Mouse (Mus musculus) small intestine, adult 2 months (tissue): ENCODE measurements around the gene Ndrg3. TPM values are rescaled to one million over a fixed set of nuclear protein-coding genes. Genes with fewer than 3 reads are reported as not detected.
"Not testable (repeated sequence)": the region's sequence is repeated elsewhere in the genome, so short reads cannot be mapped to it uniquely, and the experiment has no call there.

Experiments
- H3K27ac ChIP-seq: fragments of 200-500 bp; 2 replicates; pipeline ENCODE4 v1.5.1; 2012; ENCODE audit warnings: low read depth, low read length, control low read depth, inconsistent platforms; ENCODE audit not compliant: insufficient read depth
- H3K27me3 ChIP-seq: fragments of 200-500 bp; 2 replicates; pipeline ENCODE4 v1.6.1; 2012; ENCODE audit warnings: mild to moderate bottlenecking, moderate library complexity, low read length, inconsistent platforms; ENCODE audit not compliant: control insufficient read depth, insufficient read depth
- H3K36me3 ChIP-seq: fragments of 200-500 bp; 2 replicates; pipeline ENCODE4 v1.6.1; 2012; ENCODE audit warnings: mild to moderate bottlenecking, low read length, control low read depth, inconsistent platforms; ENCODE audit not compliant: control insufficient read depth, insufficient read depth
- H3K4me1 ChIP-seq: fragments of 200-500 bp; 2 replicates; pipeline ENCODE4 v1.6.1; 2012; ENCODE audit warnings: low read length, inconsistent platforms, mixed read lengths; ENCODE audit not compliant: control insufficient read depth, insufficient read depth, insufficient read length
- H3K4me3 ChIP-seq: fragments of 200-500 bp; 2 replicates; pipeline ENCODE4 v1.5.1; 2012; ENCODE audit warnings: low read depth, mild to moderate bottlenecking, control low read depth, inconsistent platforms, low read length, moderate library complexity
- CTCF ChIP-seq: fragments of 200-500 bp; IDR thresholded peaks from 2 replicates; pipeline ENCODE4 v1.5.1; 2012; ENCODE audit warnings: low read depth, mild to moderate bottlenecking, control low read depth, inconsistent platforms, low read length, moderate library complexity, mixed read lengths; ENCODE audit not compliant: insufficient replicate concordance, insufficient read length; ENCODE audit errors: extremely low read depth
- POLR2A ChIP-seq: fragments of 200-500 bp; IDR thresholded peaks from 2 replicates; pipeline ENCODE4 v1.6.1; 2012; ENCODE audit warnings: low read depth, mild to moderate bottlenecking, control low read depth, inconsistent platforms, low read length, moderate library complexity
- WGBS: fragments of 180-500 bp; shearing (Covaris S2); methylation state at CpG from one replicate; pipeline ENCODE4 v1.1.7; 2018; 5-methylcytosine and 5-hydroxymethylcytosine counted together
- polyA plus RNA-seq: library from polyadenylated mRNA; depleted of rRNA; stranded (reverse); fragments of >200 nt; gene quantifications from 2 replicates; pipeline ENCODE4 v1.2.3, GENCODE M21; 2012

Gene Ndrg3
- polyA plus RNA-seq, 1 experiment: 41.0 TPM

DNA sequence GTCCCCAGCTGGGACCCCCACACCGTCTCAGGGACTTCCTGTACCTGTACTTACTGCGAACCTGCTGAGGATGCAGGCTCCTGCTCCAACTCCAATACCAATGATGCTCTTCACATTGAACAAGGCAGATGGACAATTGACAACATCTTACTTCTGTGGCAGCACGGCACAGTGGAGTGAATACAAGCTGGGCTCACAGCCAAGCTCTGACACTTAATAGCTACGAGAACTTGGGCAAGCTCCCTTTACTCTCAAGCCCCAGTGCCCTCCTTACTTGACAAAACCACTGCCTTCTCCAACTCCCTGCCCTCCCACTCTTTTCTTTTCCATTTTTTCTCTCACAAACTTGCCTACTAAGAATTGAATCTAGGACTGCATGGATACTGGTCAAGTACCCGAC is 78.7 kb downstream of the Ndrg3 start:
- TF ChIP-seq POLR2A (no peak), CTCF (no peak)
- WGBS: 50% methylated on average over 5 of the region's 5 CpGs
- Histone ChIP-seq H3K36me3 (no peaks in the 10 kb centered on the region), H3K27ac (no peak overlapping the region), H3K4me3 (no peak overlapping the region), H3K4me1 (no peaks in the 10 kb centered on the region; the same call in 1 of the 2 replicates), H3K27me3 (no peaks in the 10 kb centered on the region; the same call in 1 of the 2 replicates)

DNA sequence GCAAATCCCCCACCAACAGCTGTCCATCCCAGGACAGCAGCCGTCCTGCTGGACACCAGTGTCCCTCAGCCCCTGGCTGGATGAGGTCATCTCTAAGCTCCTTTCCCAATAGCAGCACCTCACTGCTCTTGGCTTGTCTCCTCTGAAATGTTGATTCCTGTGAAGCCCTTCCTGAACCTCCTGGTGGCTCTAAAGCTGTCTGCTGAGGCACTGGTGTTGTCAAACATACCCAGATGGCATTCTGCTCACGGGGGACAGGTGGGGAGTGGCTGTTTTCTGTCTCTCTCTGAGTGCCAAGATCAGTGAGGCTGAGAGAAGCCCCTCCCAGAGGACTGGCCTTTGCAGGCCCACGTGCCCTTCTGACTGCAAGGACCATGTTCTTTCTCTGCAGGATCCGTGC is 85.9 kb downstream of the Ndrg3 start:
- WGBS: 58% methylated on average over 4 of the region's 4 CpGs
- H3K4me3 ChIP-seq, H3K27me3 ChIP-seq, H3K27ac ChIP-seq, H3K4me1 ChIP-seq, H3K36me3 ChIP-seq: not testable (repeated sequence)

DNA sequence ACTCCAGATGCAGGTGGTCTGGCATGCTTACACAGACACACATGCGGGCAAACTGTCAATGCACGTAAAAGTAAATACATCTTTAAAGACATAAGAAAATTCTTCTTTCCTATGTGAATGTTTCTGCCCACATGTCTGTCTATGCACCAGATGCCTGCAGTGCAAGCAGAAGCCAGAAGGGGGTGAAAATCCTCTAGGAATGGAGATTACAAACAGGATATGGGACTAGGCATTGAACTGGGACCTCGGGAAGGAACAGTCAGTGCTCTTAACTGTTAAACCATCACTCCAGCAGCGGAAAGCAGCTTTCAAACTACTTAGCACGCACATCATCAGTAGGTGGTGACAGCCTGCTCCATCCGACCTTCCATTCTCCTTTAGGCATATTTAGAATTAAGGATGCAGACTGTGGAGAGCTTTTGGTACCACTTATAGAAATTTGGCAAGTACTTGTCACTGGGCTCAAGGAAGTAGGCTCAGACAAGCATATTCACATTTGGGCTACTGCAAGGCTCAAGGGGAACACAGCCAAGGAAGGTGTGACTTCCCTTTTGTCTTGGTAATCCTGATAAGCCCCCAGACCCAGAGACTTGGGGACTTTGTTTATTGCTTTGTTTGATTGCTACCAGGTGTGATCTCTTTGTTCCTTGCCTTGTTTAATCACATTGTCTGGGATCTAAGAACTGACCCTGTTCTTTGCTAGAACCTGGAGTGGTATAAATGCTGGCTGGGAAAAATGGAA is 86.7 kb downstream of the Ndrg3 start:
- Histone ChIP-seq H3K4me1 (no peaks in the 10 kb centered on the region), H3K27ac (no peak overlapping the region), H3K27me3 (no peaks in the 10 kb centered on the region), H3K36me3 (no peaks in the 10 kb centered on the region), H3K4me3 (no peak overlapping the region)
- WGBS: 41% methylated on average over 6 of the region's 6 CpGs
- no peak for TF ChIP-seq POLR2A
- peak; percentile 35; the same call in 1 of the 2 replicates for TF ChIP-seq CTCF

DNA sequence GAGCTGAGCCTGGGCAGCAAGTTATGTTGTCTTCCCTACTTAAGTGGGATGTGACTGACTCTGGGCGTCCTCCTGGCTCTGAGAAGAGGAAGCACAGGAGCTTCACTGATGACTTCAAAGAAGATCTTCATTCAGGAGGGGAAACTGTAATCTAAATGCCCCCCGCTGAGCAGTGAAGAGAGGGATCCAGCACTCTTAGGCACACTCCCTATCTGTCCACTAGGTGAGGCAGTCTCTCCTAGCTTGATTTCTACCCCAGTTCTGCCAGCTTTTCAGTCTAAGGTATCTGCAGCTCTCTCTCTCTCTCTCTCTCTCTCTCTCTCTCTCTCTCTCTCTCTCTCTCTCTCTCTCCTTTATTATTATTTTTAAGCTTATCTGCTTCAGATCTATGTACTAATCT is 88.5 kb downstream of the Ndrg3 start:
- H3K36me3 ChIP-seq: no peaks in the 10 kb centered on the region
- no peak overlapping the region for H3K4me3 ChIP-seq
- TF ChIP-seq POLR2A: no peak
- TF ChIP-seq CTCF: no peak
- no peak overlapping the region for H3K27ac ChIP-seq
- no peaks in the 10 kb centered on the region for H3K27me3 ChIP-seq
- WGBS: 61% methylated on average over 2 of the region's 2 CpGs
- no peaks in the 10 kb centered on the region for H3K4me1 ChIP-seq

DNA sequence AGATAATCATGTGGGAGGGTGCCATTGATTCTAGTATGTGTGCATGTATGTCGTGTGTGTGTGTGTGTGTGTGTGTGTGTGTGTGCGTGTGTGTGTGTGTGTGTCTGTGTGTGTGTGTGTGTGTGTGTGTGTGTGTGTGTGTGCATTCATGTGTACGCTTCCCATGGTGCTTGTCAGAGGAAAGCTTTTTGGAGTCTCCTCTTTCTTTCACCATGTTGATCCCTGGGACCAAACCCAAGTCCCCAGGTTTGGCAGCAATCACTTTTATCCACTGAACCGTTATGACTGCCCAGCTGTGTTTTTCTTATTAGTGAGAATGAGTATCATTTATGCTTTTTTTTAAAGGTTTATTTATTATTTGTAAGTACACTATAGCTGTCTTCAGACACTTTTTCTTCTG is 89.4 kb downstream of the Ndrg3 start:
- not testable (repeated sequence) for H3K27me3 ChIP-seq, H3K4me1 ChIP-seq, H3K4me3 ChIP-seq, H3K27ac ChIP-seq, H3K36me3 ChIP-seq
- WGBS: 63% methylated on average over 4 of the region's 4 CpGs

DNA sequence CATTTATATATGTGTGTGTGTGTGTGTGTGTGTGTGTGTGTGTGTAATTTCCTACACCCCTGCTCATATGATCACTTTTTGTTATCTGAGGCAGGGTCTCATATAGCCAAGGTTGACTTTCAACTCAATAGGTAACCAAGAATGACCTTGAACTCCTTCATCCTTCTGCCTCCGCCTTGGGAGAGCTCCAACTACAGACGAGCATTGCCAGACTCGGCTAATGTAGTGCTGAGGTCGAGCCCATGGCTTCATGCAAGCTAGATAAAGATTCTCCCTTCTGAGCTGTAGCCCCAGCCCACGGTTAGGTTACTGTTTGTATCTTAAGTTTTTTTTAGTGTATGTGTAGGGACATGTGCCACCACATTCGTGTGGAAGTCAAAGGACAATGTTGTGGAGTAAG is 90.0 kb downstream of the Ndrg3 start:
- Histone ChIP-seq H3K4me1 (no peaks in the 10 kb centered on the region), H3K27ac (no peak overlapping the region), H3K36me3 (no peaks in the 10 kb centered on the region), H3K4me3 (no peak overlapping the region), H3K27me3 (no peaks in the 10 kb centered on the region)
- 54% methylated on average over 6 of the region's 6 CpGs for WGBS
- TF ChIP-seq CTCF (no peak), POLR2A (no peak)

DNA sequence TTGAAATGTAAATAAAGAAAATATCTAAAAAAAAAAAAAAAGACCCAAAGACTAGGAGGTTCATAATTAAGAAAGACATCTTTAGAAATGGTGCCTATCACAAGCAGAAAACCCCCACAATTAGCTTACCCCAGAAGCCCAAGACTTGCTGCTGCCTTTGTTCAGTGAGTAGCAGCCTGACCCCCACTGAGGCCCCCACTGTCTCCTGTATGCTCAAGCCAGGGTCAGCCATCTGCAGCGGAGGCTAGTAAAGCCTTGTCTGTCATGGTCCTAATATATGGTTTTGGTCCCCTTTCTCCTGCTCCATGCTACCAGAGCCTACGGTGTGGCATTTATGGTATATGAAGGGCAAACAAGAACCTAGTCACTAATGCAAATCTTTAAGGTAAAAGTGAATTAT is 90.5 kb downstream of the Ndrg3 start:
- no peak for TF ChIP-seq POLR2A
- TF ChIP-seq CTCF: no peak
- H3K27ac ChIP-seq: no peak overlapping the region
- no peak overlapping the region for H3K4me3 ChIP-seq
- no peaks in the 10 kb centered on the region for H3K4me1 ChIP-seq
- H3K27me3 ChIP-seq: no peaks in the 10 kb centered on the region
- 87% methylated on average over 2 of the region's 2 CpGs for WGBS
- H3K36me3 ChIP-seq: no peaks in the 10 kb centered on the region

DNA sequence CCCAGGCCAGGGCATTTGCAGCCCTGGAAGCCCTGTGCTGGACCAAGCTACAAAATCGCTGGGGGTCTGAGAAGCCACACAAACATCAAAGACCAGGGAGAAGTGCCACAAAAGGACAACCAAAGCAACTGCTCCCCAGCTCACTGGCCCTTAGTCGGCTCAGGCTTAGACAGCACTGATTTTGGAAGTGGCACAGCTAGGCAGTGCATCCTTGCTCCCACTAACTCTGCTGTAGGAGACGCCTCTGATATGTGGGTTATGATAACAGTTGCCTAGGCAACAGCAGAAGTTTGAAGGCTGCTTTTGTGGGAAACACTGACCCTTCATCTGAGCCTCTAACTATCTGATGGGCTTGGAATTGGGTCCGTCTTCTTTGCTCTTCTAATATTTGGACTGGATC is 92.7 kb downstream of the Ndrg3 start:
- TF ChIP-seq CTCF (no peak), POLR2A (no peak)

More for the DNA sequence above, 92.7 kb downstream of the Ndrg3 start:
- H3K27ac ChIP-seq: no peak overlapping the region
- H3K36me3 ChIP-seq: no peaks in the 10 kb centered on the region
- H3K4me1 ChIP-seq: no peaks in the 10 kb centered on the region
- H3K27me3 ChIP-seq: no peaks in the 10 kb centered on the region
- no peak overlapping the region for H3K4me3 ChIP-seq
- 74% methylated on average over 4 of the region's 4 CpGs for WGBS
